Mouse (Mus musculus): Measurements from ENCODE around the gene Sh3kbp1.

Gene Sh3kbp1

GRCm38 (mm10) chrX:159744035-159744434 lies 117.0 kb downstream of the Sh3kbp1 start:
- DNase-seq (ENCODE audit: low spot score) = peak; percentile 13

GRCm38 (mm10) chrX:159744620-159745019 lies 117.5 kb downstream of the Sh3kbp1 start:
- DNase-seq (ENCODE audit: low spot score) = no peak

- peak; percentile 13 for DNase-seq (ENCODE audit: low spot score)
These were observed 124.8 kb downstream of the Sh3kbp1 start for GRCm38 (mm10) chrX:159751834-159752233.

GRCm38 (mm10) chrX:159756261-159756660 lies 129.2 kb downstream of the Sh3kbp1 start:
- DNase-seq (ENCODE audit: low spot score) = no peak

DNA sequence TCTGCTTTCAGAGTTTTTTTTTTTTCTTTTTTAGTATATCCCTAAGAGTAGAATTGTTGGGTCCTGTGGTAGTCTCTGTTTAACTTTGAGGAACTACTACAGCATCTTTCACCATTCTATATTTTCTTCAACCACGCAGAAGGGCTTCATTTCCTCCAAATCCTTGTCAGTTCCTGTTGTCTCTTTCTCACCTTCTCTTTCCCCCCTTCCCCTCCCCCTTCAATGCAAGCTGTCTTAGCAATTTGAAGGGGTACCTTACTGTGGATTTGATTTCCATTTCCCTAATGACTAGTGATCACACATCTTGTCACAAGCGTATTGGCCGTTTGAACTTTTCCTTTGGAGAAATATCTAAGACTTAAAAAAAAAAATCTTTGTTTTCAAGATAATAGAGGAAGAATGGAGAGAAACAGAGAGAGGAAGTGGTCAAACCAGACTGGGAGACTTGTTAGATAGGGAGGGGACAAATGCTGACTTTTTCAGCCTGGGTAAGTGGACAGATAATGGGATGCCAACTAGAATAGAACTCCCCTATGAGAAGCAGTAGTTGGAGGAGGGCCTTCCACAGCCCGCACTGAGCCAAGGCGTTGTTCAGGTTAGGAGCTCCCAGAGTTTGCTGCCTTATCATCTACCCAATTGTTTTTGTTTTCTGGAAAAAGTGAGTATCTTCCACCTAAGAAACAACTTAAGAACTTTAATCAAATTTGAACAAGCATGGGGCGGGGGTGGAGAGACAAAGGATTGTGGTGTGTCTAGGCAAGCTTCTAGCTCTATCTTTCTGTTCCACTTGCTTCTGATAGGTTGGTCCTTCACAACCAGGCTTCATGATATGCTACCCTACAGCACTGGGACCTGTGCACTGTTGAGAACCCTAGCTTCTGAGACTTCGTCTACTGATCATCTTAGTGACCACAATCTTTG lies 130.1 kb downstream of the Sh3kbp1 start:
- no peak for DNase-seq (ENCODE audit: low spot score)

GRCm38 (mm10) chrX:159757854-159758540 lies 130.9 kb downstream of the Sh3kbp1 start:
- DNase-seq (ENCODE audit: low spot score) = no peak

DNA sequence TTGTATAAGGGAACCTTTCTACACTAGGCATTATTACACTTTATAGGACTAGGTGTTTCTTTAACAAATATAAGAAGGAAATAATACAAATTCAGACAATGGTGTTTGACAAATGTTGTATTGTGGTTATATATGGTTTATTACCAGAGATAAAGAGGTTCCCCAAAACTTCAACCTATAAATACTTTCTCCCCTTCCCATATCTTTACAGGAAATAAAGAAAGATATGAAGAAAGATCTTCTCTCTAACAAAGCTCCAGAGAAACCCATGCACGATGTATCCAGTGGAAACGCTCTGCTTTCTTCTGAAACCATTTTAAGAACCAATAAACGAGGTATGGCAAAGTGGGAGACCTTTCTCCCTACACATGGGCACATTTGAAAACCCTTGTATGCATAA lies 136.7 kb downstream of the Sh3kbp1 start:
- DNase-seq (ENCODE audit: low spot score) = no peak

DNA sequence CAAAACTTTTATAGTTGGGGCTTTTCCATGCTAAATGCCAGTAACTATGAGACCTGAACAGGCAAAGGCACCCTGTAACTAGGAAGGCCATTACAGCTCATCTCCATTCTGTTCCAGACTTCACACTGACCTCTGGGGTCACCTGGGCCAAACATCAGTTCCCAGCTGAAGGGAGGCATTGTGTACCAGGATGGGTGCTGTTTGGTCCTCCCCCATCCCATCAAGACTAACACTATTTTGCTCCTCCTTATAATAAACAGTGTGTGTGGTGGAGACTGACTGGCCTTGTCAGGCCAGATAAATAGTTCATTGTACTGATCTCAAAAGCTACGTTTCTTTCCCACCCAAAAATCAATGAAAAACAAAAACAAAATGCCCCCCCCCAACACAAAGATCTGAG lies 138.8 kb downstream of the Sh3kbp1 start:
- no peak for DNase-seq (ENCODE audit: low spot score)

DNA sequence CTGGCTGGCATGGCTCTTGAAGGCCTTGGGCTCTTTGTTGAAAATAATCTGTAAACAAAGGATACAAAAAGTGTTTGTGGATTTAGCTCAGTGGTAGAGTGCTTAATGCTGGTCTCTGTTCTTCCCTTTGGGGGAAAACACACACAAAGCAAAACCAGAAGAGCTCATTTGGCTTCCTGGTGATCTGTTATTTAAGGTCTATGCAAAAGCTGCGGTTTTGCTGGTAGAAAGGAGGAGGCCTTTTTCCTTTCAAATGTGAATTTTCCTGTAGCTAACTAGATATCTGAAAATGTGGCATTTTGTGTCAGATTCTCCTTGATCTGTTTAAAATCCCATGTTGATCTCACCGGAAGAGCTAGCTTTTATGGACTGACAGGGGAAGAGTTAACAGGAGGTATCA lies 141.9 kb downstream of the Sh3kbp1 start:
- DNase-seq (ENCODE audit: low spot score) = no peak

GRCm38 (mm10) chrX:159769773-159770172 lies 142.7 kb downstream of the Sh3kbp1 start:
- no peak for DNase-seq (ENCODE audit: low spot score)

DNA sequence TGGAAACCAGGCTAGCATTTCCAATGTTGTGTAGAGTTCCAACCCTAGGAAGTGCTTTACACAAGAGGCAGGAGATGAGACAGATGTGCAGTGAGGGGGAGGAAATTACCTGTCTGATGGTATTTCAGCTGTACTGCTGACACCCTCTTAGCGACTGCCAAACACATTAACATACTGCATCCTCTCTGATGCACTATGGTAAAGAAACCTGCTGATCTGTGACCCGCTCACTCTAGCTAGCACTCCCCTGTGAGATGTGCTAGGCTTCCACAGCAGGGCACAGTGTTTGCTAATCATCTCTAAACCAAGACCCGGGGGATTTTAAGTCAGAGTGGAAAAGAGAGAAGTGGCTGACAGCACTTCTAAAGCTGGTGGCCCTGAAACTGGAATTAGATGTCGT lies 145.1 kb downstream of the Sh3kbp1 start:
- DNase-seq (ENCODE audit: low spot score) = no peak

DNA sequence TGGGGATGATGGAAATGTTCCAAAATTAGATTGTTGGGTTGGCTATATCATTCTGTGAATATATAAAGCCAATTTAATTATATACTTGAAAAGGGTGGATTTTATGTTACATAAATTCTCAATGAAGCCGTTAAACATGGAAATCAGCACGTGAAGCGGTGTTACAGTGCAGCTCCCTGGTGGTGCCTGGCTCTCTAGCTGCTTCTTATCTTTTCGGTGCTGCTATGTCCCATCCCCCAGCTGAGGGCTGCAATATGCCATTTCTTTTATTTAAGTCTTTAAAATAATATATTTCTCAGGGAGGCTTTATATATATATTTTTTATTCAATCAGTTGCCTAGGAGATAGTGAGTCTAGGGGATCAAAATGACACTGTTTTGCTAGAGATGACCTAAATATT lies 148.0 kb downstream of the Sh3kbp1 start:
- no peak for DNase-seq (ENCODE audit: low spot score)

DNA sequence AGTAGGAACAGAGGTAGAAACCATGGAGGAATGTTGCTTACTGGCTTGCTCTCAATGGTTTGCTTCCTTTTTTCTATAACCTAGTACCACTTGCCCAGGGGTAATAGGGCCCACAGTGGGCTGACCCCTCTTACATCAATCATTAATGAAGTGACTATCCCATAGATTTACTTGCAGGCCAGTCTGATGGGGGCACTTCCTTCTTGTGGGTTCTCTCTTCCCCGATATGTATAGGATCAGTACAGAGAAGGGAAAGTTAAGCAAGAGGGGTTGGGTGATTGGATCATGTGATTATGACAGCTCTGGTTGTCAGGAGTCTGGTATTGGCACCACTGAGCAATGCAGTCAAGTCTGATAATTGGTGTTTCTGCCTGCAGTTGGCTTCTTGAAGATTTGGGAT lies 151.7 kb downstream of the Sh3kbp1 start:
- DNase-seq (ENCODE audit: low spot score) = no peak

- DNase-seq (ENCODE audit: low spot score) = no peak
These were observed 163.4 kb downstream of the Sh3kbp1 start for GRCm38 (mm10) chrX:159790516-159790915.

DNA sequence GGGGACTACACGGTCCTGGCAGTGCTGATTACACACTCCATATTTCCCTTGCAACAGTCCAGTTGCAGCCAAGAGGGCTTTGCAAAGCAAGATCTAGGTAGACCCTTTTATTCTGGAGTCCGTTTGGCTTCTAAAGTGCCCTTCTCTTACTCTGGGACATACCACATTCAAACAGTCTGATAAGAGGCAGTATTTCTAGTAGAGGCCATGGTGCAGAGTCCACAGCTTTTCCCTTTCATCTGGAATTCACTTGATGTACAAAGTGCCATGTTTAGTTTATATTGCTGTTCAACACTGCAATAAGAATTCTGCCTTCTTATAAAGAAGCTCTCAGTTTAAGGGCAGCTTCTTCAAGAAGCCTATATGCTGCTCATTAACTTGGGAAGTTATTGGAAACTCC lies 168.5 kb downstream of the Sh3kbp1 start:
- no peak for DNase-seq (ENCODE audit: low spot score)

GRCm38 (mm10) chrX:159804371-159804770 lies 177.3 kb downstream of the Sh3kbp1 start:
- no peak for DNase-seq (ENCODE audit: low spot score)

DNA sequence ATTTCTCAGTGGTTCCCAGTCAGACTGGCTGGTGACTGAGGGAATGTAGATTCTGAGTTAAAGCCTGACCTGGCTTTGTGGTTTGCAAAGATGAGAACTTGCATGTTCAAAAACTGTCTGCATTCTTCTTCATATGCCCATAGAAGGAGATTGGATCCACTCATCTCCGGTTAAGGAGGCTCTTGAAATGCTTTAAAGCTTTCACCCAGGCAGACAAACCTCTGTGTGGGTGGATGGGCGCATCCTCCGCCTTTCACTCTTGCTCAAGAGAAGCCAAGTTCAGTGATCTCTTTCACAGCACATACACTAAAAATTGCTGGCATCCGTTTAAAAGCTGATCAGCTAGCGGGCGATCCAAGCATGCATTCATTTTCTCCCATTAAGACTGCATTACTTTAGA lies 182.4 kb downstream of the Sh3kbp1 start:
- DNase-seq (ENCODE audit: low spot score) = no peak

GRCm38 (mm10) chrX:159810469-159810868 lies 183.4 kb downstream of the Sh3kbp1 start:
- no peak for DNase-seq (ENCODE audit: low spot score)

DNA sequence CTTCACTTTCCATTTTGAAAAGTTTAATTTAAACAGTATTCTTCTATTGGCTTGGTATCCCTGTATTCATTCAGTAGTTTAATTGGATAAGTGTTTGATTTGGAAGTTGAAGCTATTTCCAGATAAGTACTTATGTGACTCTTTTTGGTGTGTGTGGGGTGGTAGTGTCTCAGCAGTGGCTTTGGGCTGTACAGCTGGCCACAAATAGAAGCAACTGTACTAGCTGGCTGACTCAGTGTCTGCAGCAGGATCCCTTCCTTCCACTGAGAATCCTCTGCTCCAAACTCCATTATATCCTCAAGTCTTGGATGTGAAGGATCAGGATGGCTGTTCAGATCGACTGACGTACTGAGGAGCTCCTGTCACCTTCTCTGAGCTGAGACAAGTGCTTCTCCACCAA lies 190.4 kb downstream of the Sh3kbp1 start:
- DNase-seq (ENCODE audit: low spot score) = no peak

GRCm38 (mm10) chrX:159828135-159828534 lies 201.1 kb downstream of the Sh3kbp1 start:
- DNase-seq (ENCODE audit: low spot score) = no peak

GRCm38 (mm10) chrX:159829192-159829852 lies 202.2 kb downstream of the Sh3kbp1 start:
- peak; percentile 54 for DNase-seq (ENCODE audit: low spot score)

GRCm38 (mm10) chrX:159831176-159831575 lies 204.1 kb downstream of the Sh3kbp1 start:
- no peak for DNase-seq (ENCODE audit: low spot score)

GRCm38 (mm10) chrX:159835239-159835638 lies 208.2 kb downstream of the Sh3kbp1 start:
- DNase-seq (ENCODE audit: low spot score) = no peak

All from MN1 (cell line).